ENCODE assay signal across 9 mouse cellular contexts in genomic region chr19:45310291-45310881, GRCm38 (mm10). TPM values are rescaled to one million over a fixed set of nuclear protein-coding genes. Genes with fewer than 3 reads are reported as not detected.
DNase-seq lines count a peak whose midpoint lies in the region; ATAC-seq and TF ChIP-seq lines count a peak whose summit lies in the region.
"Had no signal": no experiment of that assay in that cellular context is flagged by ENCODE, and none has a peak within 500 bp of the region (broad histone marks: within the 10 kb centered on the region; RNA-seq: fewer than 3 reads in every experiment).

No protein-coding gene starts in this region.

- DNase-seq in heart, postnatal 0 days (ENCODE audit: low spot score) = no peak
- no peak for DNase-seq in heart, postnatal 25 days (ENCODE audit: low spot score)
- DNase-seq in adrenal gland, adult 2 months = peak; percentile 67
- DNase-seq in hindbrain, embryonic 14.5 days (ENCODE audit: low spot score) = no peak
- no peak for DNase-seq in left cerebral cortex, postnatal 14 days (ENCODE audit: low spot score in 2 of 2)
- DNase-seq in embryo, embryonic 10 days (ENCODE audit: low spot score) = no peak
- no peak for DNase-seq in layer of hippocampus, adult 8-10 months (ENCODE audit: low spot score in 2 of 2)

- peak overlapping the region; percentile 37 for H3K4me3 ChIP-seq in heart, postnatal 0 days (ENCODE audit: low read depth, low read length)
- H3K4me3 ChIP-seq in hindbrain, embryonic 14.5 days (replicated peaks; ENCODE audit: low read length) = no peak overlapping the region
- peak overlapping the region; percentile 18; the same call in 1 of the 2 replicates for H3K4me3 ChIP-seq in midbrain, embryonic 15.5 days

- peak overlapping the region; percentile 67 for H3K4me2 ChIP-seq in heart, postnatal 0 days (ENCODE audit: low read depth, low read length)
- peak overlapping the region; percentile 46 for H3K4me2 ChIP-seq in hindbrain, embryonic 14.5 days (replicated peaks)
- H3K4me2 ChIP-seq in midbrain, embryonic 15.5 days = peak overlapping the region; percentile 44

- H3K9me3 ChIP-seq in heart, postnatal 0 days (replicated peaks; ENCODE audit: control insufficient read depth, low read length) = no peaks in the 10 kb centered on the region
- no peaks in the 10 kb centered on the region for H3K9me3 ChIP-seq in hindbrain, embryonic 14.5 days (ENCODE audit: control insufficient read depth, low read length)
- H3K9me3 ChIP-seq in midbrain, embryonic 15.5 days = no peaks in the 10 kb centered on the region

- H3K9ac ChIP-seq in heart, postnatal 0 days (replicated peaks; ENCODE audit: low read depth, low read length) = no peak overlapping the region
- peak overlapping the region; percentile 16; the same call in 1 of the 2 replicates for H3K9ac ChIP-seq in hindbrain, embryonic 14.5 days
- no peak overlapping the region for H3K9ac ChIP-seq in midbrain, embryonic 15.5 days

- H3K36me3 ChIP-seq in heart, postnatal 0 days (replicated peaks; ENCODE audit: control insufficient read depth, insufficient read depth, low read length) = no peaks in the 10 kb centered on the region
- H3K36me3 ChIP-seq in hindbrain, embryonic 14.5 days (replicated peaks; ENCODE audit: control insufficient read depth, insufficient read depth) = no peaks in the 10 kb centered on the region
- no peaks in the 10 kb centered on the region for H3K36me3 ChIP-seq in midbrain, embryonic 15.5 days (replicated peaks)

- intact Hi-C loops in heart, postnatal 25 days (cut with DNase I) = no loop called here
- intact Hi-C loops in left cerebral cortex, postnatal 14 days (cut with DNase I) = no loop called here

- ATAC-seq in heart, postnatal 0 days (ENCODE audit: insufficient read depth, low read depth) = 0 out of 2 replicates have a peak, but pooled peaks have one; percentile 16
- ATAC-seq in hindbrain, embryonic 14.5 days (ENCODE audit: low FRiP score) = no peak
- ATAC-seq in midbrain, embryonic 15.5 days (replicated peaks) = no peak; the same call in 1 of the 2 replicates

- H3K27ac ChIP-seq in heart, postnatal 0 days (ENCODE audit: low read depth) = no peak overlapping the region
- H3K27ac ChIP-seq in hindbrain, embryonic 14.5 days = peak overlapping the region; percentile 86
- H3K27ac ChIP-seq in midbrain, embryonic 15.5 days = peak overlapping the region; percentile 74
- H3K27ac ChIP-seq: macrophage had no signal

- H3K27me3 ChIP-seq in heart, postnatal 0 days (ENCODE audit: control insufficient read depth, insufficient read depth, low read length) = peaks cover 9% of the 10 kb centered on the region; the same call in 1 of the 2 replicates
- peaks cover 27% of the 10 kb centered on the region for H3K27me3 ChIP-seq in hindbrain, embryonic 14.5 days (ENCODE audit: control insufficient read depth, insufficient read depth, low read length)
- peaks cover 33% of the 10 kb centered on the region for H3K27me3 ChIP-seq in midbrain, embryonic 15.5 days (replicated peaks)

- peaks cover 7% of the 10 kb centered on the region; the same call in 1 of the 2 replicates for H3K4me1 ChIP-seq in heart, postnatal 0 days (ENCODE audit: control insufficient read depth, insufficient read depth)
- H3K4me1 ChIP-seq in hindbrain, embryonic 14.5 days (replicated peaks; ENCODE audit: control insufficient read depth, insufficient read depth, low read length) = peaks cover 41% of the 10 kb centered on the region
- H3K4me1 ChIP-seq in midbrain, embryonic 15.5 days = peaks cover 40% of the 10 kb centered on the region

- WGBS in heart, postnatal 0 days = 15% methylated on average over 5 of the region's 5 CpGs
- 31% methylated on average over 5 of the region's 5 CpGs for WGBS in hindbrain, embryonic 14.5 days
- 29% methylated on average over 5 of the region's 5 CpGs for WGBS in midbrain, embryonic 15.5 days

- TF ChIP-seq CTCF in heart, postnatal 0 days (IDR thresholded peaks at IDR 0.05; ENCODE audit: low read depth) = no peak

- TF ChIP-seq EP300 in heart, postnatal 0 days (IDR thresholded peaks at IDR 0.05; ENCODE audit: low read depth) = no peak

RNA-seq across cellular contexts. Expression of gene Btrc, which starts 53.1 kb away (rescaled TPM):
- total RNA-seq in heart, postnatal 0 days (2014; rRNA removed; ENCODE audit: low replicate concordance) = 21.1 and 28.5 TPM in 2 replicates
- 21.9 and 24.9 TPM in 2 replicates for polyA plus RNA-seq in heart, postnatal 0 days (2015; fragmentation: Nextera tagmentation; extraction: Ambion mirVana)
- total RNA-seq in heart, postnatal 25 days (2021) = 10 to 100 TPM; 15.6 to 20.4 TPM
- 10 to 100 TPM; 31.7 to 34.8 TPM for total RNA-seq in adrenal gland, adult 2 months (2021)
- polyA plus RNA-seq in adrenal gland, adult 2 months (2012; rRNA removed) = 7.8 and 10.5 TPM in 2 replicates
- polyA plus RNA-seq in hindbrain, embryonic 14.5 days (2014; fragmentation: Nextera tagmentation; extraction: Ambion mirVana) = 74.3 TPM in 2 replicates
- 65.9 and 66.7 TPM in 2 replicates for polyA plus RNA-seq in midbrain, embryonic 15.5 days (2015; fragmentation: Nextera tagmentation; extraction: Ambion mirVana)
- 100 to 1,000 TPM in 1 of 2 experiments, 10 to 100 TPM in 1; 99.4 to 104 TPM for total RNA-seq in left cerebral cortex, postnatal 14 days (2021)
- total RNA-seq in layer of hippocampus, adult 8-10 months (2022) = 100 to 1,000 TPM in 2 of 4 experiments, 10 to 100 TPM in 2; 89.1 to 111 (median 97.8) TPM
